Mouse (Mus musculus): ENCODE results near the gene Rbpjl. TPM values are rescaled to one million over a fixed set of nuclear protein-coding genes. Genes with fewer than 3 reads are reported as not detected.
A peak's percentile ranks its signal among the peaks of the same experiment; 100 is the strongest.

The Rbpjl gene
- total RNA-seq, 2 experiments from 2014 or later, result 0.05 to 0.07 TPM

DNA sequence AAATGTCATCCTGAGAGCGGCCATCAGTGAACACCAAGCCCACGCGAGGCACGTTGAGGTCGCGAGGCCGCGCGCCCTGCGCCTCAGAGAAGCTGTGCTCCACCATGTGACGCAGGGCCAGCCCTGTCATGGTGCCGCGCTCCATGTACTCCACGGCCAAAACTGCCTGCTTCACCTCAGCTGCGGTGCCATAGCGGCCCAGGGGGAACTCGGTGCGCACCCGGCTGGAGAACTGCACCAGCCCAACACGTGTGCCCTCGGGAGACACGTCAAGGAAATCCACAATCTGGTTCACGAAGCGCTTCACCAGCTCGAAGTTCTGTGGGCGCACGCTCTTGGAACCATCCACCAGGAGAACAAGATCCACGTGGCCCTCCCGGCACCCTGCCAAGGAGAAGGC is 9.8 kb upstream of the Rbpjl start:
- no peak for DNase-seq

- DNase-seq, result no peak
Observed at GRCm38 (mm10) chr2:164396076-164396475, 6.9 kb upstream of the Rbpjl start.

DNA sequence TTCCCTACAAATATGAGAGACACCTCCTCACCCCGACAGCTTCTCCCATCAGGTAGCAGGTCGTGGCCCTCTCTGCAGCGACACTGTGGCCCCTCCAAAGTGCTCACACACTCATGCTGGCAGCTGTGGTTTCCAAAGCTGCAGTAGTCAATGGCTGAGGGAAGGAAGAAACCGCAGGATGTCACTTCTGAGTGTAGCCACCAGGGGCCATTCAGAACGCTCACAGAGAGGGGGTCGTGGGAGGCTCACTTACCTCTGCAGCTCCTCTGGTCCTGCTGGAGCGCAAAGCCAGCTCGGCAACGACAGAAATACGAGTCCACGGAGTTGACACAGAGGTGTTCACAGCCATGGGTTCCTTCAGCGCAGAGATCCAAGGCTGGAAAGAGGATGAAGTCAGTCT is 6.0 kb upstream of the Rbpjl start:
- DNase-seq, result no peak

DNA sequence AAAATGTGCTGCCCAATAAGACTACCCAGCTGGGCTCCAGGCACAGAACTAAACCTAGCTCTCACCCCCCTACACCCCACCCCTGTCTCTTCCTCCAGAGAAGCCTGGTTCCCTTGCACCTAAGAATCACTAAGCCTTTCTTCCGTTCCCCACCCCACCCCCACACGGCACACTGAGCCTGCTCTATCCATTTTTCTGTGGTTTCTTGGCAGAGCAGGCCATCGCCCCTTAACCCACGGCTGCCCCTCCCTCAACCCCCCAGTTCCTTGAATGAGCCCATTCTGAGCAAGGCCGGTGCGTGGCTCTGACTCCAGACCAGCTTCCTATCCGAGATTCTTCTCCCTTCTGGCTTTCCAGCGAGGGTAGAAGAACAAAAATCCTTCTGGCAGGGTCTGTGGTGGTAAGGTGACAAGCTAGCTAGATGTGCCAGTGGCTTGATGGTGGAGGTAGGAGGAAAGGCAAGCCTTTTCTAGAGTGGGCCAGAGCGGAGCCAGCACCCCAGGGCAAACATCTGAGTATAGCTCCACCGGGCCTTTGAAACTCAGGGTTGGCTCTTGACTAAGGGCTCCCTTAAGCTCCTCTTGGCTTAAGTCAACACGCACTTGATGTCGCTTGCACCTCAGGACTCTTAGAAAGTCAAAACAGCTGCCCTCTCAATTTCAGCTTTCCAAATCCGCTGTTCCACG is 598 bp downstream of the Rbpjl start:
- DNase-seq, result no peak

GRCm38 (mm10) chr2:164404082-164404990 is 1.4 kb downstream of the Rbpjl start:
- DNase-seq, result peak; percentile 57

DNA sequence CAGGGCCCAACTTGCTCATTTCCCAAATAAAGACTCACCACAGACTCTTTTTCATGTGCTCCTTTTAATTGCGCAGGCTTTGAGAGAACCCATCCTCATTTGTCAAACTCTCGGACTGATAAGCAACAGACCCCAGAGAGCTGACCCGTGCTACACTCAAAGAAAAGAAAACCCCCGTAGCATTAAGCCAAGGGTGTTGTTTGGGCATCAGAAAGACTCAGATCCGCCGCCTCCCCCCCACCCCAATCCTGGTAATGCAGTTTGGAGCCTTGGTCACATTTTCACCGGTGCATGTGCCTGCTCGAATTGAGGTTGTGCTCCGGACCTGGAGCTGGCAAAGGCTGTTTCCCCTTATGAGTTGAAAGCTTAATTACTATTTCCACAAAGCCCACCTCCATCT is 2.1 kb downstream of the Rbpjl start, which contains the start of gene Matn4:
Matn4 (minus strand) TSS at position 101 of the 400 bp plus-strand sequence.
- no peak for DNase-seq

GRCm38 (mm10) chr2:164405519-164405918 is 2.6 kb downstream of the Rbpjl start:
- no peak for DNase-seq

- DNase-seq, result peak; percentile 79
Observed at GRCm38 (mm10) chr2:164407708-164408107, 4.8 kb downstream of the Rbpjl start.

GRCm38 (mm10) chr2:164414167-164414566 is 11.2 kb downstream of the Rbpjl start:
- DNase-seq, result no peak

DNA sequence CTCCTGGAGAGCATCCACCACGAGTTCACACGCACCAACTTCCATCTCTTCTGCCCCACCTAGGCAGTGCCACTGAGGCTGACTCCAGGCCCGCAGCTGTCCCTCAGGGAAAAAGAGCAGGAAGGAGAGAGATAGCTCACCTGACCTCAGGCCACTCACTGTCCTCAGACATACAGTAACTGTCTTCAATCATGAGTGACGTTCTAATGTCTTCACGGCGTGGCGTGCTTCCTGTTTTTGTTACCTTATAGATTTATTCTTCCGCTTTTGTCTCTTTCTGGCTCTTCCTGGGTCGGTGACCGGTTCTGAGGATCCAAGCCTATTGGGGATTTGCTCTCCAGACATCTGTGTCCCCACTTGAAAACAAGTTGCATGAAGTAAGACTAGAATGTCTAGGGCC is 11.6 kb downstream of the Rbpjl start:
- no peak for DNase-seq

DNA sequence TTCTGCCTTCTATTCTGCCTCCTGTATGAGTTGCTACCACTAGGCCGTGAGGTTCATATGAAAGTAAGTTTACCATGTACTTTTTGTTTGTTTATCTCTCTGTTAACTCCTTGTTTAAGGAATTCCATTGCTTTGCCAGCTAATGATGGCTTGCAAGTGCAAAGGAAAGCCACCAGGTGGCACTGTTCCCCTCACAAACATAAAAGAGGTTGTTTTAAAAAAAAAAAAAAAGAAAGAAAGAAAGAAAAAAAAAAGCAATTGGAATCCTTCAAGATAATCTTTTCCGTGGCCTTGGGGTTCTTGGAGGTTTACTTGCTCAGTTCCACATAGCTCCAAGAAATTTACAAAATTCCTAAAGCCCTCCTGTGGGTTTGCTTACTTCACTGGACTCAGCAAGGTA is 14.3 kb downstream of the Rbpjl start:
- DNase-seq, result peak; percentile 50

- DNase-seq, result no peak
Observed at GRCm38 (mm10) chr2:164418308-164418875, 15.5 kb downstream of the Rbpjl start.

DNA sequence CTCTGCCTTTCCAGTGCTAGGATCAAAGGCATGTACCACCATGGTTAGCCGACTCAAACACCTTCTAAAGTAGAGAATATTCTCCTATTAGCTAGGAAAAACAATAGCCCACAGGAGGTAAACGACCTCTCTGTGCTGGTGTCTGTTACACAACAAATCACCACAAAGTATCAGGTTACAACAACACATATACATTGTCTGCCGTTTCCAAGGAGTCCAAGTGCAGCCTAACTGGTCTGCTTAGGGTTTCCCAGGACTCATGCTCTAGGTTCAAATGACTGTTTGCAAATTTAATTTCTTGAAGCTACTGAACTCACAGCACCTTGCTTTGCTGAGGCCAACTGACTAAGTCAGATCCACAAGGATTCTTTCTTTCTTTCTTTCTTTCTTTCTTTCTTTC is 16.5 kb downstream of the Rbpjl start:
- no peak for DNase-seq

DNA sequence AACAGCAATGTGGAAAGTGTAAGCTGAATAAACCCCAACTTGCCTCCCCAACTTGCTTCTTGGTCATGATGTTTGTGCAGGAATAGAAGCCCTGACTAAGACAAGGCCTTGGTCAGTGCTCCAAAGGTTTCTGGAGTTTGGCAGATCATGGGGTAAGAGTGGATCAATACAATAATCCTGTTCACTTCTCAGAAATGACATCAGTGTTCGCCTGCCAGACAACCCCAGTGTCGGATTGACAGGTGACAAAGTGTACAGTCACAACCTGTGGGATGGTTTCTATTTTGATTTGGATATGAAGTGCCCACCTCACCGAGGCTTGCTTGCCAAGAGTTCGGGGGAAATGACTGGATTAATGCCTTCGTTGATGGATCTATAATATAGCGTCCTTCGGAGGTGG is 18.4 kb downstream of the Rbpjl start:
- DNase-seq, result no peak

DNA sequence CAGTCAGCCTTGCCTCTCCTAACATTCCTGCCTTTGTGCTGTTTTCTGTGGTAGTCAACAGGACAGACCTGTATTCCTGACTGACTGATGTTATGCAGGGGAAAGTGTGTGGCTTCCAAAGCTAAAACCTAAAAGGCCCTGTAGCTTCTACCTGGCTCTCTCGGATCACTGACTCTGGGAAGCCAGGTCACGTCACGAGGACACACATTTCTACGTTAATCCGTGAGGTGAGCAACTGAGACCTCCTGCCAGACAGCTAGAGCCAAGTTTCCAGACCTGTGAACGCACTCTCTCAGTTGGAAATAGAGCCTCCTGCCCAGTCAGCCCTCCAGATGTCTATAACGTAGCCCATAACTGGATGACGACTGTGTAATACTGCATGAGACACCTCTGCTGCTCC is 19.0 kb downstream of the Rbpjl start:
- DNase-seq, result no peak

DNA sequence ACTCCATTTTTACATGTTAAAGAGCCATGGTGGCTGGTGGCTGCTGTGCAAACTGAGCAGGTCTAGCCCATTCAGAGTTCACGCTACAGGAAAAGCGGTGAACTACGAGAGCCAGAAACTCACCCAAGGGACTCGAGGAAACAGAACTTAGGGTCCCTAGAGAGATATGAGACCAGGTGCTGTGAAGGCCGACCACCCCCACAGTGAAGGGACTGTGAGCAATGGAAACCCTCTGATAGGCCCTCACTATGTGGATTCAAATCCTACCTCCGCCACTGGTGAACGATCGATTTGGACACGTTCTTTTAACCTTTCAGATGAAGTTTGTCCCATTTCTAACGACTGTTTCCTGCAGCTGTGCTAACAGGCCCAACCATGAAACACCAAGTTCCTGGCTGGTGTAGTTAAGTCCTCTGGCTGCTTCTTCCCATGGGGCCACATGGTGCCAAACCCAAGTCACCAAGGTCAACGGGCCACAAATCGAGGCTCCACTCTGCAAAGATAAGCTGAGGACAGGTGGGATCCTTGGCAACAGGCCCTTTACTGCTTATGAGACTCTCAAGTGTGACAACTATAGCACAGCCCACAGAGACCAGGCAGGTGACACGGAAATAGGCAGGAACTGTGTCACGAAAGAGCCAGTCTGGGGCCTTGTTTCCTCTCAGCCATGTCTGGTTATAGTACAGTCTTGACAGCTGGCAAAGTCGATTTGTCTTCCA is 19.9 kb downstream of the Rbpjl start:
- DNase-seq, result no peak

DNA sequence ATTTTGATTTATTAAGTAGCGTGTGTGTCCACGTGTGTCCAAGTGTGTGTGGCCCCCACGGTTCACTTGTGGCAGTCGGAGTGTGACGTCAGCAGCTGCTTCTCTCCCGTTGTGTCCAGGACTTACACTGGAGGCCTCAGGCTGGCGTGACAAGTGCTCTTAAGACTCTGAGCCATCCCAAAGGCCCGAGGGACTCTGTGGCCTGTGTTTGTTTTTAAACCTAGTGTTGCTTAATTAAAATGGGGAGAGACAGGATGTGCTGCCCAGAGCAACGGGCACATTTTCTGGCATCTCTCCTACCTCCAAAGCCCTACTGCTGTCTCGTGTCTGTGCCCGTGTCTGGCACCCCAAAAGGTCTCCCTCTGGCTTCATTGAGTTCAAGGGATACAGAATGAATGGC is 20.5 kb downstream of the Rbpjl start:
- no peak for DNase-seq

GRCm38 (mm10) chr2:164424406-164424805 is 21.5 kb downstream of the Rbpjl start:
- DNase-seq, result no peak

GRCm38 (mm10) chr2:164425401-164425800 is 22.5 kb downstream of the Rbpjl start:
- DNase-seq, result no peak

DNA sequence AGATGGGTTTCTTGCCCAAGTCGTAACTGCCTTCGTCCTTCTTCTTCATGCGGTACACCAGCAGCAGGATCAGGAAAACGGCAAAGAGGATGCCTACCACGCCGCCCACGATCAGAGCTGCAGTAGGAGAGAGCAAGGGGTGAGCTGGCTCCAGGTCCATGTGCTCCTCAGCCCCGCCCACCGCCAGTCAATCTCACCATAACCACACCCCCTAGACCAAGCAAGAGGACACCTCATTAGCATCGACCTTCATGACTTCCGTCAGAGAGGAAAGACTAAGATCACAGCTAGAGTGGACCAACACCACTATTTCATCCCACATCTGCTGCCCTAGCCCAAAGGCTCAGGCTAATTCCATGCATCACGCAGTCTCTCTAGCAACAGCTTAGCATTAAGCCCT is 23.2 kb downstream of the Rbpjl start:
- no peak for DNase-seq

GRCm38 (mm10) chr2:164426952-164427351 is 24.0 kb downstream of the Rbpjl start:
- DNase-seq, result no peak

GRCm38 (mm10) chr2:164428451-164428850 is 25.5 kb downstream of the Rbpjl start:
- DNase-seq, result no peak

Measured in gastrocnemius, postnatal 10 days (tissue).